Mouse (Mus musculus): ENCODE measurements around the gene Cox5a. TPM values are rescaled to one million over a fixed set of nuclear protein-coding genes. Genes with fewer than 3 reads are reported as not detected.

Cox5a gene
- polyA plus RNA-seq, 1 experiment from 2014 or later, result 1,178 TPM

GRCm38 (mm10) chr9:57560861-57561710 lies 40.0 kb downstream of the Cox5a start, which contains the start of gene Scamp2:
TSS of gene Scamp2 (plus strand) at chr9:57560943.
- Histone ChIP-seq H3K27me3 (ENCODE audit: control insufficient read depth, insufficient read depth, low read length) (no peaks in the 10 kb centered on the region), H3K4me2 (peak within 1 kb of the TSS; percentile 89), H3K27ac (ENCODE audit: low read depth, low read length) (peak within 1 kb of the TSS; percentile 54; the same call in 1 of the 2 replicates), H3K9me3 (replicated peaks; ENCODE audit: control insufficient read depth, low read length) (no peaks in the 10 kb centered on the region), H3K4me3 (ENCODE audit: low read depth, low read length) (peak within 1 kb of the TSS; percentile 79), H3K4me1 (ENCODE audit: control insufficient read depth, insufficient read depth, low read length) (peaks cover 25% of the 10 kb centered on the region), H3K36me3 (ENCODE audit: control insufficient read depth, insufficient read depth, low read length) (no peaks in the 10 kb centered on the region), H3K9ac (ENCODE audit: low read depth, low read length) (peak within 1 kb of the TSS; percentile 85)
- ATAC-seq (replicated peaks; ENCODE audit: insufficient number of reproducible peaks, low FRiP score, low TSS enrichment), result peak; percentile 98
- WGBS (ENCODE audit: insufficient replicate concordance), result under 1% methylated on average over 37 of the region's 37 CpGs

- peak overlapping the region; percentile 89 for H3K4me2 ChIP-seq
- 78% methylated on average over 13 of the region's 13 CpGs for WGBS (ENCODE audit: insufficient replicate concordance)
- no peak overlapping the region for H3K9ac ChIP-seq (ENCODE audit: low read depth, low read length)
- H3K36me3 ChIP-seq (ENCODE audit: control insufficient read depth, insufficient read depth, low read length), result no peaks in the 10 kb centered on the region
- H3K4me3 ChIP-seq (ENCODE audit: low read depth, low read length), result peak overlapping the region; percentile 79
- peaks cover 25% of the 10 kb centered on the region for H3K4me1 ChIP-seq (ENCODE audit: control insufficient read depth, insufficient read depth, low read length)
- no peak for ATAC-seq (replicated peaks; ENCODE audit: insufficient number of reproducible peaks, low FRiP score, low TSS enrichment)
- no peaks in the 10 kb centered on the region for H3K9me3 ChIP-seq (replicated peaks; ENCODE audit: control insufficient read depth, low read length)
- no peaks in the 10 kb centered on the region for H3K27me3 ChIP-seq (ENCODE audit: control insufficient read depth, insufficient read depth, low read length)
- no peak overlapping the region for H3K27ac ChIP-seq (ENCODE audit: low read depth, low read length)
These were observed 40.6 kb downstream of the Cox5a start for GRCm38 (mm10) chr9:57561711-57562099.

- WGBS (ENCODE audit: insufficient replicate concordance), result 64% methylated on average over 4 of the region's 4 CpGs
- H3K27me3 ChIP-seq (ENCODE audit: control insufficient read depth, insufficient read depth, low read length), result no peaks in the 10 kb centered on the region
- no peak overlapping the region for H3K4me3 ChIP-seq (ENCODE audit: low read depth, low read length)
- no peak overlapping the region; the same call in 1 of the 2 replicates for H3K4me2 ChIP-seq
- no peaks in the 10 kb centered on the region for H3K36me3 ChIP-seq (ENCODE audit: control insufficient read depth, insufficient read depth, low read length)
- peak overlapping the region; percentile 52; the same call in 1 of the 2 replicates for H3K9ac ChIP-seq (ENCODE audit: low read depth, low read length)
- no peak for ATAC-seq (replicated peaks; ENCODE audit: insufficient number of reproducible peaks, low FRiP score, low TSS enrichment)
- H3K4me1 ChIP-seq (ENCODE audit: control insufficient read depth, insufficient read depth, low read length), result peaks cover 26% of the 10 kb centered on the region
- H3K27ac ChIP-seq (ENCODE audit: low read depth, low read length), result 0 out of 2 replicates have a peak overlapping the region, but pooled peaks have one; percentile 11
- no peaks in the 10 kb centered on the region for H3K9me3 ChIP-seq (replicated peaks; ENCODE audit: control insufficient read depth, low read length)
These were observed 41.9 kb downstream of the Cox5a start for GRCm38 (mm10) chr9:57562896-57563372.

GRCm38 (mm10) chr9:57564609-57565008 lies 43.5 kb downstream of the Cox5a start:
- Histone ChIP-seq H3K4me3 (ENCODE audit: low read depth, low read length) (no peak overlapping the region), H3K27ac (ENCODE audit: low read depth, low read length) (no peak overlapping the region), H3K27me3 (ENCODE audit: control insufficient read depth, insufficient read depth, low read length) (no peaks in the 10 kb centered on the region), H3K4me2 (no peak overlapping the region), H3K36me3 (ENCODE audit: control insufficient read depth, insufficient read depth, low read length) (no peaks in the 10 kb centered on the region; the same call in 1 of the 2 replicates), H3K9ac (ENCODE audit: low read depth, low read length) (no peak overlapping the region), H3K4me1 (ENCODE audit: control insufficient read depth, insufficient read depth, low read length) (peaks cover 28% of the 10 kb centered on the region), H3K9me3 (replicated peaks; ENCODE audit: control insufficient read depth, low read length) (no peaks in the 10 kb centered on the region)
- 85% methylated on average over 6 of the region's 6 CpGs for WGBS (ENCODE audit: insufficient replicate concordance)
- no peak for ATAC-seq (replicated peaks; ENCODE audit: insufficient number of reproducible peaks, low FRiP score, low TSS enrichment)

GRCm38 (mm10) chr9:57565741-57566221 lies 44.7 kb downstream of the Cox5a start:
- Histone ChIP-seq H3K4me3 (ENCODE audit: low read depth, low read length) (no peak overlapping the region), H3K36me3 (ENCODE audit: control insufficient read depth, insufficient read depth, low read length) (no peaks in the 10 kb centered on the region; the same call in 1 of the 2 replicates), H3K9me3 (replicated peaks; ENCODE audit: control insufficient read depth, low read length) (no peaks in the 10 kb centered on the region), H3K4me1 (ENCODE audit: control insufficient read depth, insufficient read depth, low read length) (peaks cover 24% of the 10 kb centered on the region), H3K9ac (ENCODE audit: low read depth, low read length) (no peak overlapping the region), H3K27me3 (ENCODE audit: control insufficient read depth, insufficient read depth, low read length) (no peaks in the 10 kb centered on the region), H3K27ac (ENCODE audit: low read depth, low read length) (0 out of 2 replicates have a peak overlapping the region, but pooled peaks have one; percentile 2), H3K4me2 (no peak overlapping the region)
- ATAC-seq (replicated peaks; ENCODE audit: insufficient number of reproducible peaks, low FRiP score, low TSS enrichment), result no peak
- 45% methylated on average over 10 of the region's 10 CpGs for WGBS (ENCODE audit: insufficient replicate concordance)

GRCm38 (mm10) chr9:57566846-57567245 lies 45.8 kb downstream of the Cox5a start:
- Histone ChIP-seq H3K36me3 (ENCODE audit: control insufficient read depth, insufficient read depth, low read length) (no peaks in the 10 kb centered on the region; the same call in 1 of the 2 replicates), H3K9me3 (replicated peaks; ENCODE audit: control insufficient read depth, low read length) (no peaks in the 10 kb centered on the region), H3K4me3 (ENCODE audit: low read depth, low read length) (no peak overlapping the region), H3K27me3 (ENCODE audit: control insufficient read depth, insufficient read depth, low read length) (no peaks in the 10 kb centered on the region), H3K9ac (ENCODE audit: low read depth, low read length) (no peak overlapping the region), H3K4me1 (ENCODE audit: control insufficient read depth, insufficient read depth, low read length) (peaks cover 18% of the 10 kb centered on the region), H3K4me2 (no peak overlapping the region), H3K27ac (ENCODE audit: low read depth, low read length) (no peak overlapping the region)
- no peak for ATAC-seq (replicated peaks; ENCODE audit: insufficient number of reproducible peaks, low FRiP score, low TSS enrichment)
- 57% methylated on average over 8 of the region's 8 CpGs for WGBS (ENCODE audit: insufficient replicate concordance)

- no peaks in the 10 kb centered on the region; the same call in 1 of the 2 replicates for H3K36me3 ChIP-seq (ENCODE audit: control insufficient read depth, insufficient read depth, low read length)
- no peak overlapping the region for H3K4me3 ChIP-seq (ENCODE audit: low read depth, low read length)
- peak overlapping the region; percentile 31; the same call in 1 of the 2 replicates for H3K27ac ChIP-seq (ENCODE audit: low read depth, low read length)
- no peak overlapping the region for H3K4me2 ChIP-seq
- WGBS (ENCODE audit: insufficient replicate concordance), result 79% methylated on average over 6 of the region's 6 CpGs
- no peak for ATAC-seq (replicated peaks; ENCODE audit: insufficient number of reproducible peaks, low FRiP score, low TSS enrichment)
- no peak overlapping the region for H3K9ac ChIP-seq (ENCODE audit: low read depth, low read length)
- H3K27me3 ChIP-seq (ENCODE audit: control insufficient read depth, insufficient read depth, low read length), result no peaks in the 10 kb centered on the region
- no peaks in the 10 kb centered on the region for H3K9me3 ChIP-seq (replicated peaks; ENCODE audit: control insufficient read depth, low read length)
- H3K4me1 ChIP-seq (ENCODE audit: control insufficient read depth, insufficient read depth, low read length), result peaks cover 3% of the 10 kb centered on the region
These were observed 47.4 kb downstream of the Cox5a start for GRCm38 (mm10) chr9:57568500-57568899.

GRCm38 (mm10) chr9:57574397-57574796 lies 53.3 kb downstream of the Cox5a start:
- no peak for ATAC-seq (replicated peaks; ENCODE audit: insufficient number of reproducible peaks, low FRiP score, low TSS enrichment)
- H3K9me3 ChIP-seq (replicated peaks; ENCODE audit: control insufficient read depth, low read length), result no peaks in the 10 kb centered on the region
- H3K36me3 ChIP-seq (ENCODE audit: control insufficient read depth, insufficient read depth, low read length), result peaks cover 9% of the 10 kb centered on the region
- no peak overlapping the region for H3K9ac ChIP-seq (ENCODE audit: low read depth, low read length)
- no peak overlapping the region for H3K4me3 ChIP-seq (ENCODE audit: low read depth, low read length)
- peaks cover 3% of the 10 kb centered on the region; the same call in 1 of the 2 replicates for H3K4me1 ChIP-seq (ENCODE audit: control insufficient read depth, insufficient read depth, low read length)
- no peak overlapping the region for H3K4me2 ChIP-seq
- H3K27me3 ChIP-seq (ENCODE audit: control insufficient read depth, insufficient read depth, low read length), result no peaks in the 10 kb centered on the region
- no peak overlapping the region for H3K27ac ChIP-seq (ENCODE audit: low read depth, low read length)
